Mouse (Mus musculus) myocyte (in vitro differentiated cells): ENCODE data around the gene Pdlim1. TPM values are rescaled to one million over a fixed set of nuclear protein-coding genes. Genes with fewer than 3 reads are reported as not detected.

Experiments used
- H3K27me3 ChIP-seq: one replicate; pipeline ENCODE4 v1.6.1; 2011; ENCODE audit not compliant: control insufficient read depth, insufficient read depth, insufficient read length
- H3K36me3 ChIP-seq: one replicate; pipeline ENCODE4 v1.6.1; 2011; ENCODE audit not compliant: control insufficient read depth, insufficient read depth
- H3K4me2 ChIP-seq: one replicate; pipeline ENCODE4 v1.6.1; 2011; ENCODE audit warnings: low read depth, control low read depth
- H3K4me3 ChIP-seq: one replicate; pipeline ENCODE4 v1.5.1; 2011; ENCODE audit warnings: mild to moderate bottlenecking, control low read depth, moderate library complexity
- H3K79me2 ChIP-seq: one replicate; pipeline ENCODE4 v1.6.1; 2011; ENCODE audit not compliant: control insufficient read depth, insufficient read depth
- H3ac ChIP-seq: one replicate; pipeline ENCODE4 v1.6.1; 2011; ENCODE audit not compliant: control insufficient read depth, insufficient read length
- CEBPB ChIP-seq: IDR thresholded peaks from 2 replicates; pipeline ENCODE4 v1.6.1; 2011; ENCODE audit warnings: mild to moderate bottlenecking, moderate library complexity; ENCODE audit not compliant: poor library complexity, insufficient read depth, severe bottlenecking
- E2F4 ChIP-seq: IDR thresholded peaks from one replicate; pipeline ENCODE4 v1.6.1; 2011; ENCODE audit warnings: mild to moderate bottlenecking, control low read depth, moderate library complexity; ENCODE audit not compliant: insufficient read depth
- MAX ChIP-seq: IDR thresholded peaks from one replicate; pipeline ENCODE4 v1.6.1; 2011; ENCODE audit warnings: low read depth, mild to moderate bottlenecking, control low read depth
- MYOD1 ChIP-seq, 3 experiments: IDR thresholded peaks; one replicate each; pipeline ENCODE4 v1.6.1; 2011; ENCODE audit warnings: control low read depth in 2 of 3, low read depth in 2 of 3, mild to moderate bottlenecking in 2 of 3, moderate library complexity in 1 of 3; ENCODE audit not compliant: insufficient read length in 2 of 3, control insufficient read depth in 1 of 3
- MYOG ChIP-seq, 3 experiments: IDR thresholded peaks; one replicate each; pipeline ENCODE4 v1.6.1; 2011; ENCODE audit warnings: control low read depth in 2 of 3, low read depth in 2 of 3, mild to moderate bottlenecking in 2 of 3; ENCODE audit not compliant: insufficient read length in 2 of 3, control insufficient read depth in 1 of 3, insufficient read depth in 1 of 3
- POLR2A ChIP-seq: IDR thresholded peaks from one replicate; pipeline ENCODE4 v1.6.1; 2011; ENCODE audit warnings: low read depth, mild to moderate bottlenecking, control low read depth, moderate library complexity; ENCODE audit not compliant: insufficient read length
- POLR2AphosphoS2 ChIP-seq: IDR thresholded peaks from one replicate; pipeline ENCODE4 v1.6.1; 2011; ENCODE audit warnings: low read depth, control low read depth; ENCODE audit not compliant: insufficient read length
- REST ChIP-seq: IDR thresholded peaks from one replicate; pipeline ENCODE4 v1.6.1; 2011; ENCODE audit warnings: mild to moderate bottlenecking, control low read depth, moderate library complexity; ENCODE audit not compliant: insufficient read depth, insufficient read length
- SRF ChIP-seq: IDR thresholded peaks from one replicate; pipeline ENCODE4 v1.6.1; 2011; ENCODE audit warnings: low read depth; ENCODE audit not compliant: control insufficient read depth, insufficient read length
- TCF12 ChIP-seq: IDR thresholded peaks from one replicate; pipeline ENCODE4 v1.6.1; 2011; ENCODE audit warnings: mild to moderate bottlenecking, control low read depth; ENCODE audit not compliant: poor library complexity, insufficient read depth, severe bottlenecking
- TCF3 ChIP-seq: IDR thresholded peaks from one replicate; pipeline ENCODE4 v1.6.1; 2011; ENCODE audit warnings: low read depth, control low read depth; ENCODE audit not compliant: insufficient read length
- USF1 ChIP-seq: IDR thresholded peaks from one replicate; pipeline ENCODE4 v1.6.1; 2011; ENCODE audit warnings: low read depth, mild to moderate bottlenecking, control low read depth, moderate library complexity
- polyA plus RNA-seq: library from polyadenylated mRNA; unstranded; fragments of >200 nt; fragmentation: generic; extraction: Trizol; gene quantifications from one replicate; pipeline ENCODE4 v1.2.1, GENCODE M21; 2012; ENCODE audit warnings: missing spikeins

Pdlim1 gene
- polyA plus RNA-seq, 1 experiment = 161 TPM

- Histone ChIP-seq H3K27me3 (no peaks in the 10 kb centered on the region), H3K4me2 (no peak overlapping the region)
These were observed 39.7 kb downstream of the Pdlim1 start for GRCm38 (mm10) chr19:40231825-40232541.

GRCm38 (mm10) chr19:40231074-40231738 lies 40.4 kb downstream of the Pdlim1 start:
- Histone ChIP-seq H3K36me3 (peaks cover 9% of the 10 kb centered on the region), H3K79me2 (no peaks in the 10 kb centered on the region), H3ac (no peak overlapping the region), H3K4me2 (no peak overlapping the region), H3K27me3 (no peaks in the 10 kb centered on the region), H3K4me3 (no peak overlapping the region)
- TF ChIP-seq REST = no peak
- no peak for TF ChIP-seq CEBPB
- TF ChIP-seq TCF3 = no peak
- no peak for TF ChIP-seq SRF
- TF ChIP-seq MYOG (IDR thresholded peaks at IDR 0.05; ENCODE audit: control insufficient read depth in 1 of 3, insufficient read depth in 1 of 3, insufficient read length in 2 of 3, low read depth in 2 of 3) = no peak
- no peak for TF ChIP-seq POLR2AphosphoS2
- TF ChIP-seq USF1 = no peak
- TF ChIP-seq MYOD1 (IDR thresholded peaks at IDR 0.05; ENCODE audit: control insufficient read depth in 1 of 3, insufficient read length in 2 of 3, low read depth in 2 of 3) = no peak
- TF ChIP-seq POLR2A = no peak
- TF ChIP-seq E2F4 = no peak

More at GRCm38 (mm10) chr19:40231825-40232541, 39.7 kb downstream of the Pdlim1 start:
- H3ac ChIP-seq = no peak overlapping the region
- TF ChIP-seq E2F4 (no peak), POLR2A (no peak), CEBPB (no peak), SRF (no peak), USF1 (no peak), MYOG (IDR thresholded peaks at IDR 0.05; ENCODE audit: control insufficient read depth in 1 of 3, insufficient read depth in 1 of 3, insufficient read length in 2 of 3, low read depth in 2 of 3) (no peak), REST (no peak), TCF3 (no peak), MYOD1 (IDR thresholded peaks at IDR 0.05; ENCODE audit: control insufficient read depth in 1 of 3, insufficient read length in 2 of 3, low read depth in 2 of 3) (no peak), MAX (no peak), POLR2AphosphoS2 (no peak), TCF12 (no peak)
- H3K4me3 ChIP-seq = no peak overlapping the region
- no peaks in the 10 kb centered on the region for H3K79me2 ChIP-seq
- H3K36me3 ChIP-seq = peaks cover 9% of the 10 kb centered on the region

- no peak overlapping the region for H3K4me2 ChIP-seq
- H3K27me3 ChIP-seq = no peaks in the 10 kb centered on the region
- no peak overlapping the region for H3ac ChIP-seq
- H3K4me3 ChIP-seq = no peak overlapping the region
- H3K79me2 ChIP-seq = no peaks in the 10 kb centered on the region
- TF ChIP-seq TCF12 = no peak
- no peak for TF ChIP-seq MAX
- TF ChIP-seq REST = no peak
- TF ChIP-seq TCF3 = no peak
- TF ChIP-seq SRF = no peak
- no peak for TF ChIP-seq POLR2A
- H3K36me3 ChIP-seq = peaks cover 22% of the 10 kb centered on the region
These were observed 45.0 kb downstream of the Pdlim1 start for GRCm38 (mm10) chr19:40226516-40227151.

- Histone ChIP-seq H3ac (no peak overlapping the region), H3K4me2 (no peak overlapping the region), H3K79me2 (no peaks in the 10 kb centered on the region), H3K36me3 (peaks cover 22% of the 10 kb centered on the region), H3K4me3 (no peak overlapping the region), H3K27me3 (no peaks in the 10 kb centered on the region)
- TF ChIP-seq SRF (no peak), POLR2A (no peak), MYOG (IDR thresholded peaks at IDR 0.05; ENCODE audit: control insufficient read depth in 1 of 3, insufficient read depth in 1 of 3, insufficient read length in 2 of 3, low read depth in 2 of 3) (no peak), TCF3 (no peak), MYOD1 (IDR thresholded peaks at IDR 0.05; ENCODE audit: control insufficient read depth in 1 of 3, insufficient read length in 2 of 3, low read depth in 2 of 3) (no peak), CEBPB (no peak), TCF12 (no peak), USF1 (no peak), REST (no peak)
These were observed 45.9 kb downstream of the Pdlim1 start for GRCm38 (mm10) chr19:40225761-40226110.
